Mouse (Mus musculus) G1E (cell line): ENCODE results near the gene Agpat4.

Experiments used
- CTCF ChIP-seq: IDR thresholded peaks from 2 replicates; pipeline ENCODE4 v1.5.1; 2012; ENCODE audit warnings: low read depth, low read length, inconsistent platforms, mixed read lengths
- GATA1 ChIP-seq: IDR thresholded peaks from 2 replicates; pipeline ENCODE4 v1.6.1; 2012; ENCODE audit warnings: borderline replicate concordance, low read length, inconsistent platforms, mixed read lengths

DNA sequence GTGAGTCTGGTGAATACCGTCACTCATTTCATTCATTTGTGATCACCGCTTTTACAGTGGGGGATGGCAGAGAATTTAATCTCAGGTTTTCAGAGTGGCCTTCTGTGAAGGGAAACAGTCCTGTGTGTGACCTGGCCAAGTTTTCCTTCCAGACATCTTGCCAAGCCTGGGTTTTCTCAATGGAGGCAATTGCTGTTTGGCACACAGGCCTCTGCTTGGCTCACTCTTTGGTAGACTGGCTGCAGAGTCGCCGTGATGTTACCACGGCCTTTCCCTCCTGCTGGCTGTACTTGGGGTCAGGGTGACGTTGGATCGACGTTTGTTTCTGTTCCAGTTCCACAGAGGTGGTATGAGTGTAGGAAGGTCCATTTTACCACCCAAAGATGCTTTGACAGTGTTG, 15.5 kb downstream of the Agpat4 start:
- TF ChIP-seq CTCF: no peak
- no peak for TF ChIP-seq GATA1
